Mouse (Mus musculus): ENCODE data around the gene Ppfia1. TPM values are rescaled to one million over a fixed set of nuclear protein-coding genes. Genes with fewer than 3 reads are reported as not detected.
A peak's percentile ranks its signal among the peaks of the same experiment; 100 is the strongest.

The Ppfia1 gene
- polyA plus RNA-seq, 1 experiment from 2014 or later = 45.5 TPM

DNA sequence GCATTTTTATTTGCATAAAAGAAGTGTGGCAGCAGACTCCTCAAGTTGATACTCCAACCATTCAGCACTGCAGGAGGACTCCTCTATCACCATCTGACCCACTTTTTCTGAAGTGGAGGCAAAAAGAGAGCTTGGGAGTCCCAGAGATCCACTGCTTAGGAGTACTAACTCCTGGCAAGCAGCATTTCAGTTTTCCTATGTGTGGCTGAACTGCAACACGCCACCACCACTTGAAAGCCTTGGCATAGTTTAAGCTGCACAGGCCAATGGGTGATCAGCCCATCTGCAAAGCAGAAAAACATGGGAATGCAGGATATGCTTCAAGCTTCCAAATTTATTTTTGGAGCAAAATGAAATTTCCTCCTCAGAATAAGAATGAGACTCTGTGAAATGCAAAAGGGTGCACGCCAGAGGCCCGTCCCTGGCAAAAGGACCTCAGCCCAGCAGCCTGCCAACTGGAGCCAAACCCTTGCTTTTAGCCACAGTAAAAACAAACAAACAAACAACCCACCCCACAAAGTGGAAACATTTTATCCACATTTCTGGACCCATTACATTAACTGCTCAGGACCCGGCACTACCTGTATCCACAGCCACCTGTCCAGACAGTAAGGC, 15.4 kb downstream of the Ppfia1 start:
- WGBS = 91% methylated on average over 4 of the region's 4 CpGs
- no peaks in the 10 kb centered on the region for H3K9me3 ChIP-seq (replicated peaks)
- no peak overlapping the region for H3K4me3 ChIP-seq
- no peaks in the 10 kb centered on the region for H3K27me3 ChIP-seq (ENCODE audit: low read depth, poor library complexity, severe bottlenecking)
- H3K4me1 ChIP-seq = no peaks in the 10 kb centered on the region
- H3K27ac ChIP-seq = no peak overlapping the region
- peaks cover 8% of the 10 kb centered on the region for H3K36me3 ChIP-seq
- no peak for DNase-seq (ENCODE audit: low spot score)

DNA sequence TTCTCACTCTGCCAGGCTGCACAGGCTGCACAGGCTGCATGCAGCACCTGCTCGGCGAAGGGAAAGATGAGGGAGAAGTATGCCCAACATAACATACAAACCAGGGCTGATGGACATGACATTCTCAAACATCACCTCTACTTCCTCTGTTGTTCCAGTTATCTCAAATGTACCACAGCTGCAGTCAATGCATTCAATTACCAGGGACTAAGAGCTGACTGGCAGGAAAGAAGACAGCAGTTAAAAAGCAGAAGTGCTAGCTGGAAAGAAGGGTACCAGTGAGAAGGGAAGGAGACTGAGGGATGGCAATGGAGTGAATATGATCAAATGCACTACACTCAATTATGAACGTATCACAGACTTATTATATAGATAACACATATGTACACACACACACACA, 17.2 kb downstream of the Ppfia1 start:
- Histone ChIP-seq H3K27me3 (ENCODE audit: low read depth, poor library complexity, severe bottlenecking) (no peaks in the 10 kb centered on the region), H3K36me3 (peaks cover 8% of the 10 kb centered on the region), H3K4me1 (peaks cover 8% of the 10 kb centered on the region), H3K27ac (no peak overlapping the region), H3K9me3 (replicated peaks) (no peaks in the 10 kb centered on the region), H3K4me3 (no peak overlapping the region)
- no peak for DNase-seq (ENCODE audit: low spot score)
- 93% methylated on average over 3 of the region's 3 CpGs for WGBS

DNA sequence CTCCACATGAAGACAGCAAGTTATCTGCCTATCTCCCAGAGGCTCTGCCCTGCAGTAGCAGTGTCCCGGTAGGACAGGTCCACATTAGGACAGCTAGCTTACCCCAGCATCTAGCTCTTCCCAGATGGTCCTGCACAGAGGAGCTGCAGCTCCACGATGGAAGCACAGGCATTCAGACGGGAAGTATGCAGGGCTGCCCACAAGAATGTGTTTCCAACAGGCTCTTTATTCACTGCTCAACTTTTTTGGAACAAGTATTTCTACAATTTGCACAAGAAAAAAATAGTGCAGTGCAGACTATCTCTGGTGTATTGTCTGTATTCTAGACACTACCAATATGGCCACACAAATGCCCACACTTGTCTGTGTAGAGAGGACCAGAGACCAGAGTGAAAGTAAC, 18.8 kb downstream of the Ppfia1 start:
- Histone ChIP-seq H3K27me3 (ENCODE audit: low read depth, poor library complexity, severe bottlenecking) (no peaks in the 10 kb centered on the region), H3K36me3 (peaks cover 2% of the 10 kb centered on the region; the same call in 1 of the 2 replicates), H3K4me1 (peaks cover 8% of the 10 kb centered on the region), H3K9me3 (replicated peaks) (no peaks in the 10 kb centered on the region), H3K4me3 (no peak overlapping the region), H3K27ac (no peak overlapping the region)
- 84% methylated on average over 3 of the region's 3 CpGs for WGBS
- no peak for DNase-seq (ENCODE audit: low spot score)

DNA sequence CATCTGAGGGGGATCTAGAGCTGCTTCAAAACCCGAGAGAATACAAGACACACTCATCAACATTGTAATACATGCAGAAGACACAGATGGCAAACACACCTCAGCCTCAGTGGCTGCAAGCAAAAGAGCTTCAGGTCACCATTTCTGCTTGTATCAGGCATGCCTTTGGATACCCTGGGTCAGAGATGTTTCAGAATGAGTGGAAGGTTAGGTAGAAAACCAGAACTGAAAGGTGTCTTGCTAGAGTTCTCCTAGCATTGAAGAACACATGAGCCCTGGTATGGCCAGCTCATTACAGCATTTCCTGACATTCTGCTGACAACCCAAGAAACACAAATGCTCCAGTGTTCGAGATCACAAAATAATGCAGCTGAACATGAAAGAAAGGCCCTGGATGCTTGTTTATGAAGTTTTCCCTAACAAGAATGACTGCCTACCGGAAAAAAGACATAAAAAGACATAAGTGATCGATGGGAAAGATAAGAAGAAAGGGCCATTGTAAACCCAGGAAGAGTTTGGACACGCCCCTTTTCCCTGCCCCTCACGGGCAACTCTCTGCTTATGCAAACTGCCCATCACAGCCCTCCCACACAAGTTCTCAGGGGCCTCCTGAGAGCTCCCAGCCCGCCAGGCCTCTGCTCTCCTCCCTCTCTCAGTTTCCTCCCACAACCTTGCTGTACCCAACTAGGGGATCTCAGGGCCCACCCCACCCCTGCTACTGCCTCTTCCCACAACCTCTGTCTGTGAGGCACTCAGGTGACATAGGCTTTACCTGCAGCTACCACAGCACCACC, 21.7 kb downstream of the Ppfia1 start:
- H3K4me3 ChIP-seq = no peak overlapping the region
- peaks cover 20% of the 10 kb centered on the region for H3K4me1 ChIP-seq
- H3K27me3 ChIP-seq (ENCODE audit: low read depth, poor library complexity, severe bottlenecking) = no peaks in the 10 kb centered on the region
- WGBS = 47% methylated on average over 7 of the region's 7 CpGs
- H3K9me3 ChIP-seq (replicated peaks) = no peaks in the 10 kb centered on the region
- no peaks in the 10 kb centered on the region for H3K36me3 ChIP-seq
- DNase-seq (ENCODE audit: low spot score) = no peak
- H3K27ac ChIP-seq = peak overlapping the region; percentile 50; the same call in 1 of the 2 replicates

DNA sequence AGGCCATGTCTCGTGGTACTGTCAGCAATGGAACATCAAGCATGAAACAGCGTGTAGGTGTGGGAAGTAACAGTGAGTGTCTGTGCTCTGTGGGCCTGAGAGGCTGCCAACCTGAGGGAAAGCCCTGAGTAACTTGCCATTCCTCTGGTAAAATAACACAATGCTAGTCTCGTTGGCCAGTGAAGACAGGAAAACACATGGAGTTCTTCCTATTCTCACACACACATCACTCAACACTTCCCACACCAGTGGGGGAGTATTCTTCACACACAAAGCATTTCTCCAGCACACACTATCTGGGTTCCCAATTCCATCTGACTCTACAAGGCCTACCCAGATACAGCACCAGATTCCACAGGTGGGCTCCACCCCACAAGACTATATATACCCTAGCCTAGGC, 23.7 kb downstream of the Ppfia1 start:
- no peak overlapping the region for H3K27ac ChIP-seq
- H3K27me3 ChIP-seq (ENCODE audit: low read depth, poor library complexity, severe bottlenecking) = no peaks in the 10 kb centered on the region
- no peak overlapping the region for H3K4me3 ChIP-seq
- H3K4me1 ChIP-seq = peaks cover 27% of the 10 kb centered on the region
- H3K9me3 ChIP-seq (replicated peaks) = no peaks in the 10 kb centered on the region
- H3K36me3 ChIP-seq = no peaks in the 10 kb centered on the region
- DNase-seq (ENCODE audit: low spot score) = no peak
- 86% methylated on average over 3 of the region's 3 CpGs for WGBS

GRCm38 (mm10) chr7:144527723-144528221, 25.8 kb downstream of the Ppfia1 start:
- 76% methylated on average over 1 of the region's 1 CpGs for WGBS
- no peak overlapping the region for H3K4me3 ChIP-seq
- H3K36me3 ChIP-seq = no peaks in the 10 kb centered on the region
- H3K4me1 ChIP-seq = peaks cover 27% of the 10 kb centered on the region
- H3K27ac ChIP-seq = no peak overlapping the region
- no peak for DNase-seq (ENCODE audit: low spot score)
- H3K27me3 ChIP-seq (ENCODE audit: low read depth, poor library complexity, severe bottlenecking) = no peaks in the 10 kb centered on the region
- no peaks in the 10 kb centered on the region for H3K9me3 ChIP-seq (replicated peaks)

DNA sequence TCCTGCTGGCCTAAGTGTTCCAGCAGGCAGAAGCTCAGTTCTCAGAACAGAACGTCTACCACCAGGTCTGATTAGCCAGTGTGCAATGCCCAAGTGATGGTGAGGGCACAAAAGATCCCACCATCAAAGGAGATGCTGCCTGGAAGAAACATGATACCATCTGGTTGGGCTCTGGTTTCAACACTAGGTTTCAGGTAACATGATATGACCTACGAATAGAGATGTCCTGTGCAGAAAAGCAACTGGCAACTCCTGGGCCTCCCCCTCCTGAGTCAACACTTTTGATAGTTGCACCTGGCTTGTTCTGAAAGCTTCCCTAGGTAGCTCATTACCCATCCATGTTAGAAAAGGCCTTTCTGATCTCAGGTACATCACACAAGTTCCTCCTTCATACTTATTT, 26.9 kb downstream of the Ppfia1 start:
- Histone ChIP-seq H3K27ac (0 out of 2 replicates have a peak overlapping the region, but pooled peaks have one; percentile 2), H3K27me3 (ENCODE audit: low read depth, poor library complexity, severe bottlenecking) (no peaks in the 10 kb centered on the region), H3K4me1 (peaks cover 19% of the 10 kb centered on the region), H3K36me3 (no peaks in the 10 kb centered on the region), H3K4me3 (no peak overlapping the region), H3K9me3 (replicated peaks) (no peaks in the 10 kb centered on the region)
- DNase-seq (ENCODE audit: low spot score) = no peak
- WGBS = 11% methylated on average over 2 of the region's 2 CpGs

DNA sequence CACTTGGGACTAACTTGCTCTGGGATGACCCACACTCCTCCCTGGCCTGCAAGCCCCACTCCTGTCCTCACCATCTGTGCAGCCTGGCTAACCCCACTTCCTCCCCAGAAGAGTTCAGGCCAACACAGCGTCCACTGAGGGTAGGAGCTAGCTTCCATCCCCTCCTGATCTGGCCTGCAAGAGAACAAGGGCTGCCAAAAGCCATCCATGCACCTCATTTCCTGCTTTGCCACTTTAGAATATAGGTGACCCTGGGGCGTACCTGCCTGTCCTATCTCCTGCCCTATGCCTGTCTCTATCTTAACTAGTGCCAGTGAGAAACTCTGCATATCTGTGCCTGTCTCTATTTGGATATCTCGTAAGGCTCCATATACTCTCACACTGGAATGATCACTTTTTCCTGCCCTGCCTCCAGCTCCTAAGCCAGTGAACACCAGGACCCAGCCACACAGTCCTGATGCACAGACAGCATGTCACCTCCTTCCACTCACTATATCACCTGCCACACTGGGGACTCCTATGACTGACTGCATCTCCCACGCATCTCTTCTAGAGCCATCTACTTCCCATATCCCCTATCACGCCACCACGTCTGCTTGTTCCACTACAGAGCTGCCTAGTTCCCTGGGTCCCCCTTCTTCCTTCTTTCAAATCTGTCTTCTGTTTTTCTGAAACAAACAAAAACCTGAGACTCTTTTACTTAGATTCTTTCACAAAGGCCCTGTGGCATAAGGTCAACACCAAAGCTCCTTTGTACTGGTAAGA, 28.9 kb downstream of the Ppfia1 start:
- DNase-seq (ENCODE audit: low spot score) = no peak
- H3K27ac ChIP-seq = no peak overlapping the region
- H3K9me3 ChIP-seq (replicated peaks) = no peaks in the 10 kb centered on the region
- H3K27me3 ChIP-seq (ENCODE audit: low read depth, poor library complexity, severe bottlenecking) = no peaks in the 10 kb centered on the region
- peaks cover 19% of the 10 kb centered on the region for H3K4me1 ChIP-seq
- H3K4me3 ChIP-seq = no peak overlapping the region
- H3K36me3 ChIP-seq = peaks cover 17% of the 10 kb centered on the region
- 86% methylated on average over 6 of the region's 6 CpGs for WGBS

- no peaks in the 10 kb centered on the region for H3K9me3 ChIP-seq (replicated peaks)
- DNase-seq (ENCODE audit: low spot score) = no peak
- 92% methylated on average over 3 of the region's 3 CpGs for WGBS
- peaks cover 29% of the 10 kb centered on the region for H3K36me3 ChIP-seq
- H3K4me3 ChIP-seq = no peak overlapping the region
- H3K27ac ChIP-seq = no peak overlapping the region
- peaks cover 19% of the 10 kb centered on the region for H3K4me1 ChIP-seq
- H3K27me3 ChIP-seq (ENCODE audit: low read depth, poor library complexity, severe bottlenecking) = no peaks in the 10 kb centered on the region
These were observed 30.1 kb downstream of the Ppfia1 start for GRCm38 (mm10) chr7:144523415-144523814.

GRCm38 (mm10) chr7:144521927-144522326, 31.6 kb downstream of the Ppfia1 start:
- H3K4me1 ChIP-seq = peaks cover 9% of the 10 kb centered on the region
- no peak overlapping the region for H3K4me3 ChIP-seq
- H3K9me3 ChIP-seq (replicated peaks) = no peaks in the 10 kb centered on the region
- H3K27ac ChIP-seq = no peak overlapping the region
- no peak for DNase-seq (ENCODE audit: low spot score)
- peaks cover 41% of the 10 kb centered on the region for H3K36me3 ChIP-seq
- 90% methylated on average over 2 of the region's 2 CpGs for WGBS
- no peaks in the 10 kb centered on the region for H3K27me3 ChIP-seq (ENCODE audit: low read depth, poor library complexity, severe bottlenecking)

GRCm38 (mm10) chr7:144519852-144520251, 33.7 kb downstream of the Ppfia1 start:
- no peak for DNase-seq (ENCODE audit: low spot score)
- Histone ChIP-seq H3K27me3 (ENCODE audit: low read depth, poor library complexity, severe bottlenecking) (no peaks in the 10 kb centered on the region), H3K36me3 (peaks cover 60% of the 10 kb centered on the region), H3K4me1 (no peaks in the 10 kb centered on the region), H3K4me3 (no peak overlapping the region), H3K9me3 (replicated peaks) (no peaks in the 10 kb centered on the region), H3K27ac (no peak overlapping the region)
- WGBS = 94% methylated on average over 5 of the region's 5 CpGs

GRCm38 (mm10) chr7:144516711-144517110, 36.8 kb downstream of the Ppfia1 start:
- peaks cover 91% of the 10 kb centered on the region for H3K36me3 ChIP-seq
- DNase-seq (ENCODE audit: low spot score) = no peak
- H3K27ac ChIP-seq = no peak overlapping the region
- no peaks in the 10 kb centered on the region for H3K9me3 ChIP-seq (replicated peaks)
- 90% methylated on average over 5 of the region's 5 CpGs for WGBS
- no peaks in the 10 kb centered on the region for H3K27me3 ChIP-seq (ENCODE audit: low read depth, poor library complexity, severe bottlenecking)
- H3K4me3 ChIP-seq = no peak overlapping the region
- no peaks in the 10 kb centered on the region for H3K4me1 ChIP-seq

DNA sequence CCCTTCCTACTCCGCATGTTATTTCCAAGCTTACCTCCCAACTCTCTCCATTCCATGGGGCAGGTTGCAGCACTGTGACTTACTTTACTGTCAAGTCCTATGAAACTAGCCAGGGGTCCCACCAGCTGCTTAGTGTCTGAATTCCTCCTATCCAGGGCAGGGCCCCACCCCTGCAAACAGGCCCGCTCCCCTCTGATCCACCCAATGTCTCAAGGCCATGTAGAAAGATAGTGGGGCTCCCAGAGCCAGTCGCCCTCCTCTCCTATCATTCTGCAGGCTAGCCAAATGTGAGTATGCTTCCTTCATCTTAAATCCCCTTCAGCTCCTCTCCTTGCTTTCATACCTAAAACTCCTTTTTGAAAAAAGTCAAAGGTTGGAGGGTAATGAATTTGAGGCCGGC, 44.4 kb downstream of the Ppfia1 start:
- Histone ChIP-seq H3K27me3 (ENCODE audit: low read depth, poor library complexity, severe bottlenecking) (no peaks in the 10 kb centered on the region), H3K4me1 (no peaks in the 10 kb centered on the region), H3K27ac (no peak overlapping the region), H3K4me3 (no peak overlapping the region), H3K36me3 (peaks cover 98% of the 10 kb centered on the region), H3K9me3 (replicated peaks) (no peaks in the 10 kb centered on the region)
- DNase-seq (ENCODE audit: low spot score) = no peak
- WGBS = 94% methylated on average over 4 of the region's 4 CpGs
